Mouse (Mus musculus): ENCODE measurements around the gene Mrps9. TPM values are rescaled to one million over a fixed set of nuclear protein-coding genes. Genes with fewer than 3 reads are reported as not detected.
A peak's percentile ranks its signal among the peaks of the same experiment; 100 is the strongest.

The Mrps9 gene
- polyA plus RNA-seq, 1 experiment from 2014 or later: 40.8 TPM

DNA sequence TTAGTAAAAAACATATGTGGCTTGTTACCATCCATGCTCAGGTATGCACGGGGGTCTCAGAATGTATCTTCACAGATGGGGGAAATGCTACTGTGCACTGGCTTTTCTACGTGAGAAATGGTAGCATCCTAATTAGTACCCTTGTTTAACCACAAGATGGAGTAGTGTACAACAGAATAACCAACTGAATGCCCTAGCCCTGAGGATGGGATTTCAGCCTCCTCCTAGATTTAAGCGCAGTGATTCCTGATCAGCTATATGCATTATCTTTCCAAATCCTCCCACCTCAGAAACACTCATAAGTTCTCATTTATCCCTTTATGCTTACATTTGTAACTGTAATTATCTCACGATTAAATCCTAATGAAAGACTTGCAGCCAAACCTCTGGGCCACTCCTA is 64.0 kb downstream of the Mrps9 start:
- no peak overlapping the region for H3K27ac ChIP-seq
- no peaks in the 10 kb centered on the region for H3K36me3 ChIP-seq
- WGBS: 17% methylated on average over 4 of the region's 4 CpGs
- no peak for ATAC-seq (ENCODE audit: insufficient number of reproducible peaks, low FRiP score, low TSS enrichment, low read depth)
- H3K4me2 ChIP-seq: no peak overlapping the region
- no peak overlapping the region for H3K9ac ChIP-seq
- H3K4me3 ChIP-seq: no peak overlapping the region
- no peaks in the 10 kb centered on the region for H3K9me3 ChIP-seq
- peaks cover 13% of the 10 kb centered on the region for H3K4me1 ChIP-seq
- no peaks in the 10 kb centered on the region for H3K27me3 ChIP-seq

DNA sequence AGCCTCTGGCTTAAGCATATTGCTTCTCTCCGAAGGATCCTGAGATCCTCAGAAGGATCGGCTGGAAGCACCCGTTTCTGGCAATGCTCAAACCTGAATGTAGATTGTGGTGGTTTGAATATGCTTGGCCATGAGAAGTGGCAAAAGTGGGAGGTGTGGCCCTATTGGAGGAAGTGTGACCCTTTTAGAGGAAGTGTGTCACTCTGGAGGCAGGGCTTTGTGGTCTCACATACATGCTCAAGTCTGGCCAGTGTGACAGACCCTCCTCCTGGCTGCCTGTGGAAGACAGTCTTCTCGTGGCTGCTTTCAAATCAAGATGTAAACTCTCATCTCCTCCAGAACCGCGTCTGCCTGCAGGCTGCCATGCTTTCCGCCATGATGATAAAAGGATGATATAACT is 65.7 kb downstream of the Mrps9 start:
- no peaks in the 10 kb centered on the region for H3K9me3 ChIP-seq
- 85% methylated on average over 7 of the region's 7 CpGs for WGBS
- H3K4me1 ChIP-seq: peaks cover 3% of the 10 kb centered on the region
- H3K27ac ChIP-seq: no peak overlapping the region
- no peaks in the 10 kb centered on the region for H3K36me3 ChIP-seq
- no peak overlapping the region for H3K4me2 ChIP-seq
- H3K27me3 ChIP-seq: no peaks in the 10 kb centered on the region
- H3K4me3 ChIP-seq: no peak overlapping the region
- ATAC-seq (ENCODE audit: insufficient number of reproducible peaks, low FRiP score, low TSS enrichment, low read depth): no peak
- H3K9ac ChIP-seq: no peak overlapping the region

DNA sequence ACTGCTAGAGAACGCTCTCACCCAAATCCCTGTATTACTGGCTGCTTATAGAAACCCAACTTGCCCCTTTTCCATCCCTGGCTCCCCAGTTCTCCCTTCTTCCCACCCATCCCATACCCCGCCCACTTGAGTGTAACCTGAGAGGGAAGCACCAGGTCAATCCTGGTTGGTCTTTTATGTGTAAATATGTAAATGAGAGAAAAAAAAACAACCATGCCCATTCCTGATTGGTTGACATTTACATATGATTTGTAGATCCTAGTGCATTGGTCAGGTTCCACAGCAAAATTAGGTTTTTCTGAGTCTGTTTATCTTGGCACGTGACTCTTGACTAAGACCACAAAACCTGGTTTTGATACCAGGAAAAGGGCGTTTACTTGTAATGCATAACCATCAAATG is 66.9 kb downstream of the Mrps9 start:
- ATAC-seq (ENCODE audit: insufficient number of reproducible peaks, low FRiP score, low TSS enrichment, low read depth): peak; percentile 72; the same call in 1 of the 2 replicates
- no peaks in the 10 kb centered on the region for H3K9me3 ChIP-seq
- 6% methylated on average over 4 of the region's 4 CpGs for WGBS
- H3K4me2 ChIP-seq: peak overlapping the region; percentile 17; the same call in 1 of the 2 replicates
- no peaks in the 10 kb centered on the region for H3K27me3 ChIP-seq
- no peaks in the 10 kb centered on the region for H3K36me3 ChIP-seq
- 0 out of 2 replicates have a peak overlapping the region, but pooled peaks have one; percentile 60 for H3K27ac ChIP-seq
- no peak overlapping the region; the same call in 1 of the 2 replicates for H3K4me3 ChIP-seq
- H3K9ac ChIP-seq: no peak overlapping the region
- H3K4me1 ChIP-seq: peaks cover 3% of the 10 kb centered on the region

DNA sequence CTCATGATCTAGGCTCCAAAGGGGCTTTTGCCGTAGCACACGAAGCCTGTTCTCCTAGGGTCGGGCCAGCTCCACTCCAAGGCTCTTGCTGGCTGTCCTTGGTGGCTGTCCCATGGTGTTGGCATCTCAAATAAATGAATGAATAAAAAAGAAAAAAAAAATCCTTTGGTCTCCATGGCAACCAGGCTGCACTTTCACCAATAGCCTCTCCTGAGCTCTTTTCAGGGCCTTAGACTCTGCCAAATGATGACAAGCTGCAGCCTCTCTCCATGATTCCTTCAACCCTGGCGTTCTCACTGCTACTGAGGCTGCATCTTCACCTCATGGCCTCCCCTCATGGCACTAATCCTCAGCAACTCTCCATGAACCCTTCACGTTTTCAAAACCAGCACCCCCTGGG is 72.9 kb downstream of the Mrps9 start:
- Histone ChIP-seq H3K9ac (no peak overlapping the region), H3K4me3 (no peak overlapping the region), H3K9me3 (no peaks in the 10 kb centered on the region), H3K27me3 (no peaks in the 10 kb centered on the region), H3K36me3 (no peaks in the 10 kb centered on the region), H3K4me1 (no peaks in the 10 kb centered on the region), H3K27ac (no peak overlapping the region), H3K4me2 (no peak overlapping the region)
- 70% methylated on average over 5 of the region's 5 CpGs for WGBS
- no peak for ATAC-seq (ENCODE audit: insufficient number of reproducible peaks, low FRiP score, low TSS enrichment, low read depth)

DNA sequence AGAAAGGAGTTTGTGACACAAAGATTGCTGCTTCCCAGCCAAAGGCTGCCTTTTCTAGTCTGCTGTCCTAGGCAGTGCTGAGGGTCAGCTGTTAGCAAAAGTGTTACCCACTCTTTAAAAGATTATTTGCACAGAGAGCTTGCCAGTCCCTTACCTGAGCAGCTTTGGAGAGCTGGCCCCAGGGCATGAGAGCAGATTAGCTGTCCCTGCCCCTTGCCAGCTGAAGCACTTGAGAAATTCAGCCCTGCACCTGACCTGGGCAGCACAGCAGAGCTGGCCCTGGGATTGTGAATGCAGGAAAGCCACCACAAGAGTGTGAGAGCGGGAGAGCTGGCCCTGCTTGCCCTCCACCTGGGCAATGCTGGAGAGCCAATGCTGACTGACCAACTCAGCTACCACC is 82.6 kb downstream of the Mrps9 start:
- Histone ChIP-seq H3K4me3 (no peak overlapping the region), H3K27ac (no peak overlapping the region), H3K9ac (no peak overlapping the region), H3K9me3 (no peaks in the 10 kb centered on the region), H3K36me3 (no peaks in the 10 kb centered on the region), H3K4me1 (no peaks in the 10 kb centered on the region), H3K4me2 (no peak overlapping the region), H3K27me3 (no peaks in the 10 kb centered on the region)
- 76% methylated on average over 1 of the region's 1 CpGs for WGBS
- ATAC-seq (ENCODE audit: insufficient number of reproducible peaks, low FRiP score, low TSS enrichment, low read depth): no peak

DNA sequence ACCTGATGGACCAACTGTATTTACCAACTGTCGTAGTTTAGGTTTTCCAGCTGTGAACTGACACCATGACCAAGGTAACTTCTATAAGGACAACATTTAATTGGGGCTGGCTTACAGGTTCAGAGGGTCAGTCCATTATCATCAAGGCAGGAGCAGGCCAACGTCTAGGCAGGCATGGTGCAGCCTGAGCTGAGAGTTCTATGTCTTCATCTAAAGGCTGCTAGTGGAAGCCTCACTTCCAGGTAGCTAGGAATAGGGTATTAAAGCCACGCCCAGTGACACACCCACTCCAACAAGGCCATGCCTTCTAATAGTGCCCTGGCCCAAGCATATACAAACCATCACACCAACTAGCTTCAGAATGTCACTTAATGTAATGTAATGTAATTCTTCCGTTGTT is 97.5 kb downstream of the Mrps9 start:
- Histone ChIP-seq H3K4me1 (peaks cover 10% of the 10 kb centered on the region), H3K9me3 (no peaks in the 10 kb centered on the region), H3K9ac (no peak overlapping the region), H3K4me3 (no peak overlapping the region), H3K27me3 (no peaks in the 10 kb centered on the region), H3K36me3 (no peaks in the 10 kb centered on the region), H3K4me2 (no peak overlapping the region), H3K27ac (no peak overlapping the region)
- no peak for ATAC-seq (ENCODE audit: insufficient number of reproducible peaks, low FRiP score, low TSS enrichment, low read depth)
- 83% methylated on average over 4 of the region's 4 CpGs for WGBS

DNA sequence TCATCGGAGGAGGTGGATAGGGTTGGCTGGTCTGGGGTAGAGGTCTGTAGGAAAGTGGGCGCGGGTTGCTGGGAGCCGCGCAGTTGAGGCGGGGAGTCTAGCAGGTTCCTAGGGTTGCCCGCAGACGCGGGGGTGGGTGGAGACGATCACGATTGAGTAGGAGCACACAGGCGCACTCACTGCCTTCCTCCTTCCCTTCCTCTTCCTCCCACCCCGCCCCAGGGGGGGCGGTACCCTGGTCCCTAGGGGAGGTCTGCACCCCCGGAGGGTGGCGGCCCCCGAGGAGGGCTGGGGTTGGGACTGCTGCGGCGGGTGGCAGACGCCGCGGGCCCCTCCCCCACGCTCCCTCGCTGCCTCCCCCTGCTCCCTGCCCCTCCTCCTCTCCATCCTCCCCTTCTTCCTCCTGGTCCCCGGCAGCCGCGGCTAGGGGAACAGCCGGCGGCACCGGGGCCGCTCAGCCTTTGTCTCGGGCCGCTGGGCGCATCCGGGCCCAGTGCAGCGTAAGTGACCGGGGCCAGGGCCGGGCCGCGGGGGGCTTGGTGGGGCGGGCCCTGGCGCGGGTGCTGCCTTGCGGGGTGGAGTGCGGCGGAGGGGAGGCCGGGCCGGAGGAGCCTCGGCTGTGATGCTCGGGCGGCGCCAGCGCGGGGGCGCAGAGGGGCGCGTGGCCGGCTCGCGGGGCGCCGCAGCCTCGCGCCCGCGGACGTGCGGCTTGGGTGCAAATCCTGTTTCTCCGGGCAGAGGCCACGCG is 101.9 kb downstream of the Mrps9 start, which contains the start of gene Gpr45:
Gene Gpr45, plus strand, starts transcription at position 139 of the 748 bp plus-strand sequence.
- H3K9me3 ChIP-seq: no peaks in the 10 kb centered on the region
- WGBS: under 1% methylated on average over 44 of the region's 71 CpGs
- H3K4me3 ChIP-seq: peak within 1 kb of the TSS; percentile 79
- H3K4me1 ChIP-seq: peaks cover 13% of the 10 kb centered on the region
- peak within 1 kb of the TSS; percentile 75 for H3K27ac ChIP-seq
- peak within 1 kb of the TSS; percentile 93 for H3K4me2 ChIP-seq
- H3K27me3 ChIP-seq: no peaks in the 10 kb centered on the region
- H3K36me3 ChIP-seq: no peaks in the 10 kb centered on the region
- peak within 1 kb of the TSS; percentile 73 for H3K9ac ChIP-seq
- ATAC-seq (ENCODE audit: insufficient number of reproducible peaks, low FRiP score, low TSS enrichment, low read depth): peak; percentile 57

DNA sequence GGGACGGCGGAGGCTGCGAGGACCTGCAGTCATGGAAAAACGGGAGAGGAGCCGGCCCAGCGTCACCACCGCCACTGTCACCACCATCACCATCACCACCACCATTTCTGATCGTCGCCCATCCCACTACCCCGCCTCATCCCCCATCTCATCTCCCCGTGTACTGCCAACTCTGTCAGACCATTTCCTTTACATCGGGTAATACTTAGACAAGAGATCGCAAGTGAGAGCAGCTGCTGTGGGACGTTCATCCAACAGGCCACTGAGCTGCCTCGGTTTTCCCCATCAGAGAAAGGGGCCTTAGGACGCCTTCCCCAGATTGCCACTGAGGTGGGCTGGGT is 102.4 kb downstream of the Mrps9 start:
- 1% methylated on average over 13 of the region's 16 CpGs for WGBS
- Histone ChIP-seq H3K9me3 (no peaks in the 10 kb centered on the region), H3K4me2 (peak overlapping the region; percentile 93), H3K4me1 (peaks cover 13% of the 10 kb centered on the region), H3K36me3 (no peaks in the 10 kb centered on the region), H3K4me3 (peak overlapping the region; percentile 79), H3K27me3 (no peaks in the 10 kb centered on the region), H3K27ac (peak overlapping the region; percentile 75; the same call in 1 of the 2 replicates), H3K9ac (peak overlapping the region; percentile 73)
- no peak for ATAC-seq (ENCODE audit: insufficient number of reproducible peaks, low FRiP score, low TSS enrichment, low read depth)

Other genes with a start within 250 kb of the Mrps9 start
- gene Pou3f3, start 155.5 kb upstream of the Mrps9 start, polyA plus RNA-seq (2015; fragmentation: Nextera tagmentation; extraction: Ambion mirVana): 0.47 and 0.86 TPM in 2 replicates
- 4.4 and 5.2 TPM in 2 replicates for gene Gpr45, start 101.6 kb downstream of the Mrps9 start, polyA plus RNA-seq (2015; fragmentation: Nextera tagmentation; extraction: Ambion mirVana)
- gene Tgfbrap1, start 247.4 kb downstream of the Mrps9 start, polyA plus RNA-seq (2015; fragmentation: Nextera tagmentation; extraction: Ambion mirVana): 10.6 and 11.9 TPM in 2 replicates
- gene AI597479, start 247.5 kb downstream of the Mrps9 start, polyA plus RNA-seq (2015; fragmentation: Nextera tagmentation; extraction: Ambion mirVana): 29.1 and 29.9 TPM in 2 replicates

Data from limb, embryonic 15.5 days (tissue).